Mouse (Mus musculus) forebrain, embryonic 15.5 days (tissue): ENCODE results near the gene Isoc2b. TPM values are rescaled to one million over a fixed set of nuclear protein-coding genes. Genes with fewer than 3 reads are reported as not detected.

Source experiments
- ATAC-seq: fragments of 200-750 bp; cut with Nextera tagmentation; replicated peaks from 2 replicates; pipeline ENCODE4 v1.8.0; 2017; ENCODE audit warnings: mild to moderate bottlenecking, moderate TSS enrichment, moderate library complexity
- H3K27ac ChIP-seq: fragments of 300-500 bp; sonication (generic); replicated peaks from 2 replicates; pipeline ENCODE4 v1.5.1; 2015; ENCODE audit warnings: mild to moderate bottlenecking, inconsistent platforms
- H3K27me3 ChIP-seq: fragments of 300-500 bp; sonication (generic); 2 replicates; pipeline ENCODE4 v1.6.1; 2015; ENCODE audit warnings: inconsistent platforms
- H3K36me3 ChIP-seq: fragments of 300-500 bp; sonication (generic); 2 replicates; pipeline ENCODE4 v1.6.1; 2015; ENCODE audit warnings: mild to moderate bottlenecking, inconsistent platforms
- H3K4me1 ChIP-seq: fragments of 300-500 bp; sonication (generic); 2 replicates; pipeline ENCODE4 v1.6.1; 2015; ENCODE audit warnings: inconsistent platforms
- H3K4me2 ChIP-seq: fragments of 300-500 bp; sonication (generic); replicated peaks from 2 replicates; pipeline ENCODE4 v1.6.1; 2015; ENCODE audit warnings: mild to moderate bottlenecking, inconsistent platforms
- H3K4me3 ChIP-seq: fragments of 300-500 bp; sonication (generic); 2 replicates; pipeline ENCODE4 v1.5.1; 2015; ENCODE audit warnings: mild to moderate bottlenecking, inconsistent platforms
- H3K9ac ChIP-seq: fragments of 300-500 bp; sonication (generic); replicated peaks from 2 replicates; pipeline ENCODE4 v1.6.1; 2015; ENCODE audit warnings: mild to moderate bottlenecking, inconsistent platforms
- H3K9me3 ChIP-seq: fragments of 300-500 bp; sonication (generic); 2 replicates; pipeline ENCODE4 v1.6.1; 2016; ENCODE audit warnings: inconsistent platforms
- WGBS: fragments of 180-500 bp; shearing (Covaris S2); methylation state at CpG from one replicate; pipeline ENCODE4 v1.1.7; 2015; ENCODE audit warnings: mixed read lengths; 5-methylcytosine and 5-hydroxymethylcytosine counted together
- polyA plus RNA-seq: library from polyadenylated mRNA; unstranded; fragments of >200 nt; fragmentation: Nextera tagmentation; extraction: Ambion mirVana; gene quantifications from 2 replicates; pipeline ENCODE4 v1.2.1, GENCODE M21; 2015

The Isoc2b gene
- polyA plus RNA-seq = 3.7 and 4.8 TPM in 2 replicates

GRCm38 (mm10) chr7:4870133-4870532 lies at the start of gene Isoc2b:
TSS of gene Isoc2b (minus strand) at chr7:4870258.
- Histone ChIP-seq H3K4me2 (no peak within 1 kb of the TSS), H3K36me3 (no peaks in the 10 kb centered on the region)
- no peak for ATAC-seq

GRCm38 (mm10) chr7:4919096-4919495 lies 49.0 kb upstream of the Isoc2b start:
- peaks cover 52% of the 10 kb centered on the region for H3K4me1 ChIP-seq
- H3K9ac ChIP-seq = no peak overlapping the region
- H3K36me3 ChIP-seq = peaks cover 23% of the 10 kb centered on the region
- no peaks in the 10 kb centered on the region for H3K9me3 ChIP-seq
- 85% methylated on average over 21 of the region's 21 CpGs for WGBS
- H3K4me3 ChIP-seq = no peak overlapping the region
- no peaks in the 10 kb centered on the region for H3K27me3 ChIP-seq
- H3K4me2 ChIP-seq = no peak overlapping the region
- ATAC-seq = no peak
- H3K27ac ChIP-seq = no peak overlapping the region

More at GRCm38 (mm10) chr7:4870133-4870532, at the start of gene Isoc2b:
- WGBS = 61% methylated on average over 6 of the region's 6 CpGs
- no peak within 1 kb of the TSS for H3K27ac ChIP-seq
- no peak within 1 kb of the TSS for H3K9ac ChIP-seq
- no peaks in the 10 kb centered on the region for H3K27me3 ChIP-seq
- peaks cover 15% of the 10 kb centered on the region for H3K4me1 ChIP-seq
- H3K4me3 ChIP-seq = no peak within 1 kb of the TSS
- H3K9me3 ChIP-seq = no peaks in the 10 kb centered on the region; the same call in 1 of the 2 replicates

DNA sequence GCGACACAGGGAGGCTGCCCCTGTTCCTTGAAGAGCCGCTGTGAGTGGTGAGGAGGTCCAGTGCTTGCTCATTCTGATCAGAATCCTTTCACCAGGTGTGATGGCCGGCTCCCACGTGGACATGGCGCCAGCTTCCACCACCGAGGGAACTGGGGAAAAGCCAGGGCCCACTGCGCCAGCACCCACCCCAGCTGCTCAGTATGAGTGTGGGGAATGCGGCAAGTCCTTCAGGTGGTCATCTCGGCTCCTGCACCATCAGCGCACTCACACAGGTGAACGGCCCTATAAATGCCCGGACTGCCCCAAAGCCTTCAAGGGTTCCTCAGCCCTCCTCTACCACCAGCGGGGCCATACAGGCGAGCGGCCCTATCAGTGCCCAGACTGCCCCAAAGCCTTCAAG lies 48.6 kb upstream of the Isoc2b start:
- ATAC-seq = no peak
- Histone ChIP-seq H3K4me2 (no peak overlapping the region), H3K9me3 (no peaks in the 10 kb centered on the region), H3K36me3 (peaks cover 23% of the 10 kb centered on the region), H3K4me1 (peaks cover 47% of the 10 kb centered on the region), H3K4me3 (no peak overlapping the region), H3K9ac (no peak overlapping the region), H3K27me3 (no peaks in the 10 kb centered on the region), H3K27ac (no peak overlapping the region)
- WGBS = 96% methylated on average over 15 of the region's 15 CpGs

DNA sequence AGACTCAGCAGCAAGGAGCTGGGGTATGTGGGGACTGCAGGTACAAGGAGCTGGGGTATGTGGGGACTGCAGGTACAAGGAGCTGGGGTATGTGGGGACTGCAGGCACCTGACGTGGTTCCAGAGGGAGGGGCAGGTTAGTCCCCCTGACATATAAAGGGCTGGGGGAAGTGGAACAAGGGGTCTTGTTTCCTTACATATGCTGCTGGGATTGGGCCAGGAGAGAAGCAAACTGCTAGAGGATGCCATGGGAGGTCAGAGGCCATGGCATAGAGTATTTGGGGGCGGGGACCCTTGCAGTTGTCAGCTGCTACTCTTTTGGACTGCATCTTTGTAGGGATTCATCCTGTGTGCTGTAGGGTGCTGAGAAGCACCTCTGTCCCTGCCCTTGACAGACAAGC lies 47.4 kb upstream of the Isoc2b start:
- WGBS = 98% methylated on average over 2 of the region's 2 CpGs
- ATAC-seq = no peak
- Histone ChIP-seq H3K9ac (no peak overlapping the region), H3K4me1 (peaks cover 35% of the 10 kb centered on the region), H3K4me3 (no peak overlapping the region), H3K36me3 (peaks cover 23% of the 10 kb centered on the region), H3K27ac (no peak overlapping the region), H3K27me3 (no peaks in the 10 kb centered on the region), H3K4me2 (no peak overlapping the region), H3K9me3 (no peaks in the 10 kb centered on the region)

- Histone ChIP-seq H3K4me3 (peak overlapping the region; percentile 69), H3K4me1 (peaks cover 21% of the 10 kb centered on the region), H3K9ac (peak overlapping the region; percentile 76), H3K36me3 (peaks cover 22% of the 10 kb centered on the region), H3K27me3 (no peaks in the 10 kb centered on the region), H3K27ac (peak overlapping the region; percentile 97), H3K4me2 (peak overlapping the region; percentile 75), H3K9me3 (no peaks in the 10 kb centered on the region)
- peak; percentile 63 for ATAC-seq
- 16% methylated on average over 14 of the region's 14 CpGs for WGBS
These were observed 45.8 kb upstream of the Isoc2b start for GRCm38 (mm10) chr7:4915669-4916416.

DNA sequence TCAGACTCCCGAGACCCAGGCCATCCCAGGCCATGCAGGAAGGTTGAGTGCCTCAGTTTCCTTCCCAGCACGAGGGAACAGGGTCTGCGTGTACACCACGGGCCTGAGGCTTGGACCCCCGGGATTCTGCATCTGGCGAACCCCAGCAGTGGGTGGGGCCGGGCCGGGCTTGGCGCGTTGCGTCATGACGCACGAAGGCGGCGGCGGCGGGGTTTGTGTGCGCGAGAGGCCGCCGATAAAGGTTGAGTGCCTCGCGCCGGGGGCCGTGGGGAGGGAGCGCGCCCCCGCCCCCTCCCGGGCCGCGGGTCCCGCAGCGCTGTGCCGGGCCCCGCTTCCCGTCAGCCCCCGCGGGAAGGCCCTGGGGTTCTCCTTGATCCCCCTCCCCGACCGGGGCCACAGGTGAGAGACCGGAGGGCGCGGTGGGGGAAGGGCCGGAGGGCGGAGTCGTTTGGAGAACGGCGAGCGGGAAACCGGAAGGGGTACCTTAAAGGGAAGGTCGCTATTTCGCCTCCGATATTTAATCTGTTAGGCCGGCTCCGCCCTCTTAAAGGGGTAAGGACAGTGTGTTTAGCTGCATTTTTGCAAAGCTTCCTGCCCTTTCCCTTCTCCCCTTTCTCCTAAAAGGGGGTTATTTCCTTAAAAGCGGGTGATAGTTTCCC lies 45.1 kb upstream of the Isoc2b start, which contains the start of gene Zfp628:
TSS of gene Zfp628 (plus strand) at position 211 of the 659 bp plus-strand sequence.
- Histone ChIP-seq H3K4me1 (peaks cover 21% of the 10 kb centered on the region), H3K4me2 (peak within 1 kb of the TSS; percentile 75), H3K36me3 (peaks cover 15% of the 10 kb centered on the region), H3K27me3 (no peaks in the 10 kb centered on the region), H3K9me3 (no peaks in the 10 kb centered on the region), H3K9ac (peak within 1 kb of the TSS; percentile 76), H3K27ac (peak within 1 kb of the TSS; percentile 97), H3K4me3 (peak within 1 kb of the TSS; percentile 69)
- under 1% methylated on average over 53 of the region's 56 CpGs for WGBS
- peak; percentile 92 for ATAC-seq

DNA sequence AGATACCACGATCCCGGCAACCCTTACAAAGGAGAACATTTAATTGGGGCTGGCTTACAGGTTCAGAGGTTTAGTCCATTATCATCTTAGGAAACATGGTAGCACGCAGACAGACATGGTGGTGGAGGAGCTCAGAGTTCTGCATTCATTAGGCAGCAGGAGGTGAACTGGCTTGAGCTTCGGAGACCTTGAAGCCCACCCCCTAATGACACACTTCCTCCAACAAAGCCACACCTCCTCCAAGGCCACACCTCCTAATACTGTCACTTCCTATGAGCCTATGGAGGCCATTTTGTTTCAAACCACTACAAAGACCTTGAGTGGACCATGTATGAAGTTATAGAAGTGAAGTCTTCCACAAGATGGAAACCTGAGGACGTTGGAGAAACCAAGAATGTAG lies 42.2 kb upstream of the Isoc2b start:
- WGBS = 61% methylated on average over 5 of the region's 5 CpGs
- peaks cover 21% of the 10 kb centered on the region for H3K4me1 ChIP-seq
- no peaks in the 10 kb centered on the region for H3K9me3 ChIP-seq
- no peak overlapping the region for H3K4me2 ChIP-seq
- H3K36me3 ChIP-seq = no peaks in the 10 kb centered on the region
- H3K4me3 ChIP-seq = no peak overlapping the region
- no peak for ATAC-seq
- no peak overlapping the region for H3K27ac ChIP-seq
- H3K27me3 ChIP-seq = no peaks in the 10 kb centered on the region
- no peak overlapping the region for H3K9ac ChIP-seq

DNA sequence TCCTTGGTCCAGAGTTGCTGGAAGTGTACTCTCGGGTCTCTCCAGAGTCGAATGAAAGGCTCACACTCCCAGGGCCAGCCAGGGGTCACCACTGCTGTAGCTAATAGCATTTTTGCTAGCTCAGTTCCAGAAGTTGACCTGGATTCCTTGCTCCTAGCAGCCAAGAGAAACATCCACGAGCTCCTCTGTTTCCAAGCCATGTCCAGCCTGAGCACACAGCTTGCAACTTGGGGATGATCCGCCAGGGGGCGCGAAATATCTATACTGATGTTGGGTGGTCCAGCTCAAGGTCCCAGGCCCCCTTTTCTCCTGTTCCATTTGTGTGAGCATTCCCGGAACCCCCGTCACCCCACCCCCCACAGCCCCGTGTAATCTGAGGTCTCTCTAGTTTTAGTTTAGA lies 41.5 kb upstream of the Isoc2b start:
- H3K4me3 ChIP-seq = no peak overlapping the region

DNA sequence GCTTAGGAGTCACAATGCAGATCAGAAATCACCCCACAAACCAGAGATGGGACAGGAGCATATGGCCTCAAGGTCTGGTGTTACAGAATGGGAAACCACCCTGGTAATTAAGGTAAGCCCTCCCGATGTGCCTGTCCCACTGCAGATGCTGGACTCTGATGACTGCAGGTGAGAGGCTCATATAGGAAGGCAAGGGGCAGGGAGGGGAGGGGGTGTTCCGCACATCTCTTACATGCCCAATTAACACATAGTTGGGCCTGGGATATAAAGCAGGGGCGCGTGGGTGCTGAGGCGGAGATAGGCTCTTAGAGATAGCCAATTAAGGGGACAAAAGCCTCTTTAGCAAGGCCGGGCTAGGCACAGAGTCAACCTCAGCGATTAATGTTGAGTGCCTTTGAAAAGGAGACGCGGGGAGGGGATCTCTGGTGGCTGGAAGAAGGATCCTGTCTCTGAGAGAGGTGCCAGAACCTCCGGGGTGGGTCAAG lies 36.5 kb upstream of the Isoc2b start, which contains the start of gene Gm36210:
TSS of gene Gm36210 (minus strand) at position 51 of the 485 bp plus-strand sequence.
- 4% methylated on average over 10 of the region's 10 CpGs for WGBS
- H3K36me3 ChIP-seq = no peaks in the 10 kb centered on the region
- H3K4me3 ChIP-seq = no peak within 1 kb of the TSS
- H3K27ac ChIP-seq = no peak within 1 kb of the TSS
- ATAC-seq = no peak
- no peak within 1 kb of the TSS for H3K4me2 ChIP-seq
- H3K9ac ChIP-seq = no peak within 1 kb of the TSS
- no peaks in the 10 kb centered on the region for H3K4me1 ChIP-seq
- no peaks in the 10 kb centered on the region for H3K9me3 ChIP-seq
- H3K27me3 ChIP-seq = no peaks in the 10 kb centered on the region

More for the DNA sequence above, 41.5 kb upstream of the Isoc2b start:
- no peaks in the 10 kb centered on the region for H3K36me3 ChIP-seq
- no peak overlapping the region for H3K4me2 ChIP-seq
- 33% methylated on average over 9 of the region's 9 CpGs for WGBS
- peaks cover 14% of the 10 kb centered on the region for H3K4me1 ChIP-seq
- H3K27me3 ChIP-seq = no peaks in the 10 kb centered on the region
- H3K9ac ChIP-seq = no peak overlapping the region
- H3K9me3 ChIP-seq = no peaks in the 10 kb centered on the region
- no peak overlapping the region for H3K27ac ChIP-seq
- no peak for ATAC-seq

DNA sequence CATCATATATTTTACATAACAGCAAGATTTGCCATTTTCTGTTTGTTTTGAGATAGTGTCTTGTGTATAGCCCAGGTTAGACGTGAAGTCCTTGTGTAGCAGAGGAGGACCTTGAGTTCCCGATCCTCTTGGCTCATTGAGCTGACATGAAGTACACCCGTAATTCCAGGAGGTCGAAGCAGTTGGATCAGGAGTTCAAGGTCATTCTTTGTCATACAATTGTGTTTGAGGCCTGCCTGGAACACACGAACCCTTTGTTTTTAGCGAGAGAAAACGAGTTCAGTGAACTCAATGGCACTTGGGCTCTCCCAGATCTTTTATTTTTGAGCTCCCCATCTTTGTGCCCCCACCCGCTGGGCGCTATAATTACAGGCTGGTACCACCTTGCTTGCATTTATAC lies 32.3 kb upstream of the Isoc2b start:
- WGBS = 51% methylated on average over 9 of the region's 9 CpGs
- H3K36me3 ChIP-seq = no peaks in the 10 kb centered on the region

GRCm38 (mm10) chr7:4901171-4901570 lies 31.1 kb upstream of the Isoc2b start:
- H3K4me1 ChIP-seq = peaks cover 9% of the 10 kb centered on the region
- no peaks in the 10 kb centered on the region for H3K36me3 ChIP-seq
- no peak overlapping the region for H3K4me3 ChIP-seq
- H3K9me3 ChIP-seq = no peaks in the 10 kb centered on the region
- 44% methylated on average over 8 of the region's 8 CpGs for WGBS
- H3K27ac ChIP-seq = no peak overlapping the region
- no peak overlapping the region for H3K4me2 ChIP-seq
- no peak for ATAC-seq
- no peak overlapping the region for H3K9ac ChIP-seq
- H3K27me3 ChIP-seq = no peaks in the 10 kb centered on the region

More for the DNA sequence above, 32.3 kb upstream of the Isoc2b start:
- Histone ChIP-seq H3K4me2 (no peak overlapping the region), H3K27me3 (no peaks in the 10 kb centered on the region), H3K9me3 (no peaks in the 10 kb centered on the region), H3K9ac (no peak overlapping the region), H3K4me3 (no peak overlapping the region), H3K27ac (no peak overlapping the region), H3K4me1 (peaks cover 9% of the 10 kb centered on the region)
- ATAC-seq = no peak

DNA sequence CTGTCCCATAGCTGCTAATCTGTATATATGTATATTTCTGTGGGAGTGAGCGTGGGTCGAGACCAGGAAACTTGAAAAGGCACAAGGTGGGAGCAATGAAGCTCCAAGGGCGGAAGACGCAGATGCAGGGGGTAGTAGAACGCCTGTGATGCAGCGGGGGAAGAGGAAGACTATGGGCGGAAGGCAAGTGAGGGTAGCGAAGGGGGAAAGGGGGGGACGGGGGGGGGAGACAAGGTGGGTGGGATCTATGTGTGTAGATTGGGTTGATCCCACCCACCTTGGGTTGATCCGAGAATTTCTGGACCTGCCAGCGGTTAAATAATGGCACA lies 30.4 kb upstream of the Isoc2b start:
- no peaks in the 10 kb centered on the region for H3K36me3 ChIP-seq
- H3K4me3 ChIP-seq = peak overlapping the region; percentile 15
- no peak overlapping the region; the same call in 1 of the 2 replicates for H3K27ac ChIP-seq
- no peaks in the 10 kb centered on the region for H3K9me3 ChIP-seq
- peaks cover 9% of the 10 kb centered on the region for H3K4me1 ChIP-seq
- peak overlapping the region; percentile 48 for H3K4me2 ChIP-seq
- 26% methylated on average over 10 of the region's 11 CpGs for WGBS
- ATAC-seq = no peak
- H3K9ac ChIP-seq = no peak overlapping the region
- H3K27me3 ChIP-seq = no peaks in the 10 kb centered on the region
